Mouse (Mus musculus) urinary bladder, postnatal 10 days (tissue): Measurements from ENCODE around the gene Tns1.

Source experiments
- DNase-seq: peaks from one replicate; pipeline ENCODE4 v3.0.0; 2022; ENCODE audit warnings: low spot score

Gene Tns1

GRCm38 (mm10) chr1:74032966-74033365, 91.3 kb downstream of the Tns1 start:
- DNase-seq = no peak

GRCm38 (mm10) chr1:74031771-74032609, 92.3 kb downstream of the Tns1 start:
- no peak for DNase-seq

- no peak for DNase-seq
Observed at GRCm38 (mm10) chr1:74030901-74031360, 93.3 kb downstream of the Tns1 start.

- DNase-seq = no peak
Observed at GRCm38 (mm10) chr1:74030285-74030684, 94.0 kb downstream of the Tns1 start.

- DNase-seq = no peak
Observed at GRCm38 (mm10) chr1:74029669-74030068, 94.6 kb downstream of the Tns1 start.

- no peak for DNase-seq
Observed at GRCm38 (mm10) chr1:74028881-74029266, 95.4 kb downstream of the Tns1 start.

GRCm38 (mm10) chr1:74028118-74028880, 96.0 kb downstream of the Tns1 start:
- no peak for DNase-seq

- no peak for DNase-seq
Observed at GRCm38 (mm10) chr1:74027559-74028091, 96.6 kb downstream of the Tns1 start.

- DNase-seq = no peak
Observed at GRCm38 (mm10) chr1:74026703-74027195, 97.5 kb downstream of the Tns1 start.

- DNase-seq = no peak
Observed at GRCm38 (mm10) chr1:74025651-74026226, 98.5 kb downstream of the Tns1 start.

- DNase-seq = no peak
Observed at GRCm38 (mm10) chr1:74025227-74025626, 99.0 kb downstream of the Tns1 start.

GRCm38 (mm10) chr1:74024452-74025190, 99.6 kb downstream of the Tns1 start:
- DNase-seq = no peak

- no peak for DNase-seq
Observed at GRCm38 (mm10) chr1:74022998-74023397, 101.3 kb downstream of the Tns1 start.

GRCm38 (mm10) chr1:74022536-74022935, 101.7 kb downstream of the Tns1 start:
- no peak for DNase-seq

GRCm38 (mm10) chr1:74020235-74020634, 104.0 kb downstream of the Tns1 start:
- no peak for DNase-seq

- no peak for DNase-seq
Observed at GRCm38 (mm10) chr1:74017399-74018172, 106.7 kb downstream of the Tns1 start.

GRCm38 (mm10) chr1:74016618-74017017, 107.6 kb downstream of the Tns1 start:
- DNase-seq = no peak

GRCm38 (mm10) chr1:74015513-74016234, 108.6 kb downstream of the Tns1 start:
- no peak for DNase-seq

GRCm38 (mm10) chr1:74014538-74015327, 109.5 kb downstream of the Tns1 start:
- DNase-seq = no peak
